Mouse (Mus musculus): ENCODE measurements around the gene 2010005H15Rik. TPM values are rescaled to one million over a fixed set of nuclear protein-coding genes. Genes with fewer than 3 reads are reported as not detected.
"Not testable (repeated sequence)": the region's sequence is repeated elsewhere in the genome, so short reads cannot be mapped to it uniquely, and the experiment has no call there.

Gene 2010005H15Rik
- not detected in 2 replicates for polyA plus RNA-seq (2012; ENCODE audit: insufficient read depth, insufficient read length, low replicate concordance, missing spikeins)

DNA sequence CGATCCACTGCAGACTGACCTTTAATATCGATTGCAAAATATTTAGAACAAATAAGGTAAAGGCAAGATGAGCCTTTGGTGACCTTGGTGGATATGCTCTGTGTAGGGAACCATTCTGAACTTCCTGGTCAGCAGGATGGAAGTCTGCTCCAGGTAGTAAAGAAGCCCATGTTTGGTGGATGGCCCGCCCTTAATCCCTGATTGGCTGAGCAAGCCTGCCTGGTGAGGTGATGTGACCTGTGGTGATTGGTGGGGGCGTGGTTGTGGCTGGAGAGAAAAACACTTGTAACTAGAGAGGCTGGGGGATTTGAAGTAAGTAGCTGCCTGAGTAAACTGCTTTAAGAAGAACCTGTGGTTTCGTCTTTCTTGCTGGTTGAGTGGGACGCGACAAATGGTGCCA is at the start of gene 2010005H15Rik:
Gene 2010005H15Rik (plus strand): TSS at position 301 of the 400 bp plus-strand sequence.
- 96% methylated on average over 7 of the region's 7 CpGs for WGBS

GRCm38 (mm10) chr16:36176108-36176507 is 45.2 kb upstream of the 2010005H15Rik start:
- Histone ChIP-seq H3K4me3 (ENCODE audit: insufficient read depth, low read depth, low read length) (no peak overlapping the region), H3K4me1 (ENCODE audit: control insufficient read depth, insufficient read depth, low read length) (no peaks in the 10 kb centered on the region), H3K27ac (ENCODE audit: insufficient read depth, low read depth, low read length) (no peak overlapping the region)
- TF ChIP-seq CTCF (IDR thresholded peaks at IDR 0.05; ENCODE audit: insufficient read depth, low read depth, low read length): no peak
- no peak for TF ChIP-seq POLR2A (IDR thresholded peaks at IDR 0.05; ENCODE audit: insufficient read depth, low read depth, low read length)

More for the DNA sequence above, at the start of gene 2010005H15Rik:
- not testable (repeated sequence) for H3K4me3 ChIP-seq (ENCODE audit: insufficient read depth, low read depth, low read length); H3K4me1 ChIP-seq (ENCODE audit: control insufficient read depth, insufficient read depth, low read length); H3K27ac ChIP-seq (ENCODE audit: insufficient read depth, low read depth, low read length)

DNA sequence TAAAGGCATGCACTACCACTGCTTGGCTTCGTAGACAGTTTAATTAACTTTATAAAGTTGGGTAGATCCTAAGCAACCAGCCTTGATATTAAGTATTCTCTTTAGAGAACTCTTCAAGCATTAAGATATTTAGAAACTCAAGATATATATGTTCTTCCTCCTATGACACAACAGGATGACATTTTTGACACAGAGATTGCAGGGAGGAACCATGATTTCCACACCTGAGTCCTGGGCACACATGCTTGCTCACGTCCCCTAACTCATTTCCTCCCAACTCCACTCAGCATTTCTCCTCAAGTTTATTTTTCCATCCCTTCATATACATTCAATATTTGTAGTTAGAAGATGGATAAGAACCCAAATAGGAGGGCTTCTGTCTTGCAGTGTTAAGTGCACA is 41.4 kb upstream of the 2010005H15Rik start:
- TF ChIP-seq CTCF (IDR thresholded peaks at IDR 0.05; ENCODE audit: insufficient read depth, low read depth, low read length) (no peak), POLR2A (IDR thresholded peaks at IDR 0.05; ENCODE audit: insufficient read depth, low read depth, low read length) (no peak)
- WGBS: 85% methylated on average over 2 of the region's 2 CpGs
- H3K4me3 ChIP-seq (ENCODE audit: insufficient read depth, low read depth, low read length): no peak overlapping the region
- H3K27ac ChIP-seq (ENCODE audit: insufficient read depth, low read depth, low read length): no peak overlapping the region
- no peaks in the 10 kb centered on the region for H3K4me1 ChIP-seq (ENCODE audit: control insufficient read depth, insufficient read depth, low read length)

DNA sequence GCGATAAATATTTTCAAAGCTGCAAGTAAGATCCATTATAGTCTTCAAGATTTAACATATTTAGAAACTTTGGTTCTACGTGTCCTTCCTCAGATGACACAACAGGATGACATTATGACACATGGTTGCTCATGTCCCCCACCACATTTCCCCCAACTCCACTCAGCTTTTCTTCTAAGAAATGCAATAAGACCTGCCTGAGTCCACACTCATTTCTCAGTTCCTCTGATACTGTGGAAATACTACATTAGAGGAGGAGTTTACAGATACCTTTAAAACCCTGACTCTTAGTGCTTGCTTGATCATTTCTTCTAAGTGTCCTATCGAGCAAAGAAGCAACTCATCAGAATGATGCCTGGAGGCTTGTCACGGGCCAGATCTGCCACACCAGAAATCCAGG is 37.4 kb upstream of the 2010005H15Rik start, which contains the start of gene Gm5483:
Gene Gm5483 (plus strand): TSS at position 301 of the 400 bp plus-strand sequence.
- H3K27ac ChIP-seq (ENCODE audit: insufficient read depth, low read depth, low read length); H3K4me3 ChIP-seq (ENCODE audit: insufficient read depth, low read depth, low read length); H3K4me1 ChIP-seq (ENCODE audit: control insufficient read depth, insufficient read depth, low read length): not testable (repeated sequence)
- 86% methylated on average over 4 of the region's 4 CpGs for whole genome bisulfite sequencing

DNA sequence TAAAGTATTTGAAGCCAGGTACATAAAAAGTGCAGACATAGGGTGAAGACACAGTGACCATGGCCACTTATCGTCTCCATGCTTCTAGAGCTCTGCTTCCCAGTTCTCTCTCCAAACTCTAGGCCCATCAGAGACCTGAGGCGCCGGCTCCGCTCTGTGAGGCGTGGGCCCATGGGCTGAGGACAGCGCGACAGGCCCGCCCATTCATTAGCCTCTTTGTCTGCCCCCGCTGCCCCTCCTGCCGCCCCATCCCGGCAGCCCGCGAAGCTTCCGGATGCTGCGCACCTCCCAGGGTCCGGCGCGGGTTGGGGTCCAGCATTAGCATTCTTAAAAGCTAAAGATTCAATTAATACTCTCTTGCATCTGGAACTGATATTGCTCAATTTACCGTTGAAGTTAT is 22.0 kb upstream of the 2010005H15Rik start:
- 42% methylated on average over 19 of the region's 19 CpGs for WGBS
- H3K27ac ChIP-seq (ENCODE audit: insufficient read depth, low read depth, low read length): no peak overlapping the region

GRCm38 (mm10) chr16:36203846-36204245 is 17.4 kb upstream of the 2010005H15Rik start:
- TF ChIP-seq POLR2A (IDR thresholded peaks at IDR 0.05; ENCODE audit: insufficient read depth, low read depth, low read length) (no peak), CTCF (IDR thresholded peaks at IDR 0.05; ENCODE audit: insufficient read depth, low read depth, low read length) (no peak)
- no peaks in the 10 kb centered on the region for H3K4me1 ChIP-seq (ENCODE audit: control insufficient read depth, insufficient read depth, low read length)
- 68% methylated on average over 5 of the region's 5 CpGs for WGBS
- H3K27ac ChIP-seq (ENCODE audit: insufficient read depth, low read depth, low read length): no peak overlapping the region
- H3K4me3 ChIP-seq (ENCODE audit: insufficient read depth, low read depth, low read length): no peak overlapping the region

More for the DNA sequence above, 22.0 kb upstream of the 2010005H15Rik start:
- no peak overlapping the region for H3K4me3 ChIP-seq (ENCODE audit: insufficient read depth, low read depth, low read length)
- TF ChIP-seq CTCF (IDR thresholded peaks at IDR 0.05; ENCODE audit: insufficient read depth, low read depth, low read length) (no peak), POLR2A (IDR thresholded peaks at IDR 0.05; ENCODE audit: insufficient read depth, low read depth, low read length) (no peak)
- H3K4me1 ChIP-seq (ENCODE audit: control insufficient read depth, insufficient read depth, low read length): no peaks in the 10 kb centered on the region

DNA sequence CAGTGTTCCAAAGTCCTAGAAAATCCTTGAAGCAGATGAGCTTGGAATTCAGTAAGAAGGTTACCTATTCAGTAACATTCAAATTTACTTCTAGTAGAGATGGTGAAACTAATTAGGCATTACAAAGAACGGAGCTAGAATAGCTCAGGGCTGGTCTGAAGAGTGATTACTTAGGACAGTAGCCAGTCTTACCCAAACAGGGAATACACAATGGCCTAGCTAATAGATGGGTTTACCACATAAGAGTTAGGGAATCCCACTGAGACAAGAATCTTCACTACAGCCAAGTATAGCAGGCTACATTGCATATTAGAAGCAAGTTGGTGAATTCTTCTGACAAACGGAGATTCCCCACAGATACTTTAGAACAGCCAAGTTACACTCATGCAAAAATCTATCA is 15.6 kb upstream of the 2010005H15Rik start:
- 58% methylated on average over 2 of the region's 2 CpGs for WGBS
- H3K4me1 ChIP-seq (ENCODE audit: control insufficient read depth, insufficient read depth, low read length); H3K4me3 ChIP-seq (ENCODE audit: insufficient read depth, low read depth, low read length); H3K27ac ChIP-seq (ENCODE audit: insufficient read depth, low read depth, low read length): not testable (repeated sequence)

DNA sequence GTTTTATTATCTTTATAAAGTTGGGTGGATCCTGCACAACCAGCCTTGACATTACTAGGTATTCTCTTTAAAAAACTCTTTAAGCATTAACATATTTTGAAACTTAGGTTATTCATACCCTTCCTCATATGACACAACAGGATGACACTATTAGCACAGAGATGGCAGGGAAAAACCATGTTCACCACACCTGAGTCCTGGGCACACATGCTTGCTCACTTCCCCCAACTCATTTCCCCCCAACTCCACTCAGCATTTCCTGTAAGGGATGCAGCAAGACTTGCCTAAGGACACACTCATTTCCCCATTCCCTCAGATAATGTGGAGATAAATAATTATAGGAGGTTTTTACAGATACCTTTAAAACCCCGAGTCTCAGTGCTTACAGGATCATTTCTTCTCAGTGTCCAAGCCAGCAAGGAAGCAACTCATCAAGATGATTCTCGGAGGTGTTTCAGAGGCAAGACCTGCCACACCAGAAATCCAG is 11.3 kb upstream of the 2010005H15Rik start, which contains the start of gene Gm5416:
Gene Gm5416 (plus strand): TSS at position 437 of the 487 bp plus-strand sequence.
- Histone ChIP-seq H3K27ac (ENCODE audit: insufficient read depth, low read depth, low read length) (no peak within 1 kb of the TSS), H3K4me3 (ENCODE audit: insufficient read depth, low read depth, low read length) (no peak within 1 kb of the TSS), H3K4me1 (ENCODE audit: control insufficient read depth, insufficient read depth, low read length) (no peaks in the 10 kb centered on the region)
- WGBS: 84% methylated on average over 2 of the region's 2 CpGs
- no peak for TF ChIP-seq CTCF (IDR thresholded peaks at IDR 0.05; ENCODE audit: insufficient read depth, low read depth, low read length)
- no peak for TF ChIP-seq POLR2A (IDR thresholded peaks at IDR 0.05; ENCODE audit: insufficient read depth, low read depth, low read length)

DNA sequence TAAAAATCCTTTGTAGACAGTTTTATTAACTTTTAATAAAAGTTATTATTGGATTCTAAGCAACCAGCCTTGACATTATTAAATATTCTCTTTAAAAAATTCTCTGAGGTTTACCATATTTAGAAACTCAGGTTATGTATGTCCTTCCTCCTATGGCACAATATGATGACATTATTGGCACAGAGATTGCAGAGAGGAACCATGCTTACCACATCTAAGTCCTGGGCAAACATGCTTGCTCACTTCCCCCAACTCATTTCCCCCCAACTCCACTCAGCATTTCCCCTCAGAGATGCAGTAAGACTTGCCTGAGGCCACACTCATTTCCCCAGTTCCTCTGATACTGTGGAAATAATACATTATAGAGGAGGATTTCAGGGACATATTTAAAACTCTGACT is 39.3 kb downstream of the 2010005H15Rik start:
- H3K27ac ChIP-seq (ENCODE audit: insufficient read depth, low read depth, low read length); H3K4me1 ChIP-seq (ENCODE audit: control insufficient read depth, insufficient read depth, low read length); H3K4me3 ChIP-seq (ENCODE audit: insufficient read depth, low read depth, low read length): not testable (repeated sequence)

DNA sequence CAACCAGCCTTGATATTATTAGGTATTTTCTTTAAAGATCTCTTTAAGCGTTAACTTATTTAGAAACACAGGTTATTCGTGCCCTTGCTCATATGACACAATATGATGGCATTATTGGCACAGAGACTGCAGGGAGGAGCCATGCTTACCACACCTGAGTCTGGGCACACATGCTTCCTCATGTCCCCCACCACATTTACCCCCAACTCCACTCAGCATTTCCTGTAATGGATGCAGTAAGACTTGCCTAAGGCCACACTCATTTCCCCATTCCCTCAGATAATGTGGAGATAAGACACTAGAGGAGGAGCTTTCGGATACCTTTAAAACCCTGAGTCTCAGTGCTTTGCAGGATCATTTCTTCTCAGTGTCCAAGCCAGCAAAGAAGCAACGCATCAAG is 55.5 kb downstream of the 2010005H15Rik start, which contains the start of gene Stfa1:
Gene Stfa1 (plus strand): TSS at position 156 of the 400 bp plus-strand sequence.
- not testable (repeated sequence) for H3K4me3 ChIP-seq (ENCODE audit: insufficient read depth, low read depth, low read length); H3K4me1 ChIP-seq (ENCODE audit: control insufficient read depth, insufficient read depth, low read length); H3K27ac ChIP-seq (ENCODE audit: insufficient read depth, low read depth, low read length)
- WGBS: 90% methylated on average over 4 of the region's 4 CpGs

Measured in olfactory bulb, adult 2 months (tissue).